In genomic region chr1:40514851-40515585, GRCm38 (mm10) we compare ENCODE assay signal across 11 mouse cellular contexts. TPM values are rescaled to one million over a fixed set of nuclear protein-coding genes. Genes with fewer than 3 reads are reported as not detected.
DNase-seq lines count a peak whose midpoint lies in the region; ATAC-seq lines count a peak whose summit lies in the region.
"Had no signal": no experiment of that assay in that cellular context is flagged by ENCODE, and none has a peak within 500 bp of the region (broad histone marks: within the 10 kb centered on the region; RNA-seq: fewer than 3 reads in every experiment).

Gene Il18rap, plus strand, starts transcription at chr1:40515362.

- peak; percentile 34 for DNase-seq in embryonic facial prominence, embryonic 11.5 days (ENCODE audit: low spot score)
- no peak for DNase-seq in embryonic facial prominence, embryonic 10.5 days (ENCODE audit: low spot score)
- DNase-seq in spleen, postnatal 36 days (ENCODE audit: low spot score in 2 of 2): peak; percentile 5 to 36
- no peak for DNase-seq in spleen, postnatal 10 days (ENCODE audit: low spot score in 2 of 2)
- DNase-seq in forebrain, embryonic 14.5 days (ENCODE audit: low spot score): peak; percentile 70
- DNase-seq in layer of hippocampus, adult 9-11 months: no peak
- DNase-seq in cerebellum, adult 11 months: no peak
- DNase-seq: adrenal gland, adult 2 months; kidney, adult 8-10 months; spleen, adult 18-20 months had no signal

- no peak within 1 kb of the TSS for H3K4me3 ChIP-seq in embryonic facial prominence, embryonic 11.5 days (ENCODE audit: low read depth, low read length)
- no peak within 1 kb of the TSS for H3K4me3 ChIP-seq in embryonic facial prominence, embryonic 10.5 days
- H3K4me3 ChIP-seq in forebrain, embryonic 14.5 days (ENCODE audit: low read depth, low read length): no peak within 1 kb of the TSS

- ATAC-seq in embryonic facial prominence, embryonic 11.5 days (replicated peaks; ENCODE audit: insufficient number of reproducible peaks, low FRiP score, low TSS enrichment, low read depth): no peak
- peak; percentile 61; the same call in 1 of the 2 replicates for ATAC-seq in forebrain, embryonic 14.5 days
- ATAC-seq in neutrophil, adult 5-6 weeks (ENCODE audit: extremely low read depth, insufficient number of reproducible peaks, low FRiP score, poor library complexity, severe bottlenecking): peak; percentile 74; the same call in 1 of the 2 replicates

- no peaks in the 10 kb centered on the region for H3K36me3 ChIP-seq in embryonic facial prominence, embryonic 11.5 days (replicated peaks; ENCODE audit: control insufficient read depth, insufficient read depth, low read depth, low read length)
- H3K36me3 ChIP-seq in embryonic facial prominence, embryonic 10.5 days (replicated peaks): no peaks in the 10 kb centered on the region
- H3K36me3 ChIP-seq in forebrain, embryonic 14.5 days (ENCODE audit: control insufficient read depth, insufficient read depth, low read length): no peaks in the 10 kb centered on the region

- H3K9me3 ChIP-seq in embryonic facial prominence, embryonic 11.5 days (replicated peaks; ENCODE audit: control insufficient read depth, low read length): no peaks in the 10 kb centered on the region
- H3K9me3 ChIP-seq in embryonic facial prominence, embryonic 10.5 days: no peaks in the 10 kb centered on the region
- H3K9me3 ChIP-seq in forebrain, embryonic 14.5 days (replicated peaks; ENCODE audit: control insufficient read depth, low read length): no peaks in the 10 kb centered on the region

- 26% methylated on average over 9 of the region's 9 CpGs for WGBS in embryonic facial prominence, embryonic 11.5 days
- WGBS in embryonic facial prominence, embryonic 10.5 days: 26% methylated on average over 9 of the region's 9 CpGs
- 5% methylated on average over 9 of the region's 9 CpGs for WGBS in forebrain, embryonic 14.5 days

- H3K4me1 ChIP-seq in embryonic facial prominence, embryonic 11.5 days (ENCODE audit: control insufficient read depth, insufficient read depth, low read length): no peaks in the 10 kb centered on the region
- H3K4me1 ChIP-seq in embryonic facial prominence, embryonic 10.5 days: peaks cover 5% of the 10 kb centered on the region
- H3K4me1 ChIP-seq in forebrain, embryonic 14.5 days (ENCODE audit: control insufficient read depth, insufficient read depth, low read length): 0 out of 2 replicates have a peak, but pooled peaks cover 3% of the 10 kb centered on the region

- no peaks in the 10 kb centered on the region for H3K27me3 ChIP-seq in embryonic facial prominence, embryonic 11.5 days (ENCODE audit: control insufficient read depth, insufficient read depth, low read length)
- no peaks in the 10 kb centered on the region for H3K27me3 ChIP-seq in embryonic facial prominence, embryonic 10.5 days (replicated peaks; ENCODE audit: low read depth, poor library complexity, severe bottlenecking)
- H3K27me3 ChIP-seq in forebrain, embryonic 14.5 days (replicated peaks; ENCODE audit: control insufficient read depth, insufficient read depth, low read length): no peaks in the 10 kb centered on the region

- H3K9ac ChIP-seq in embryonic facial prominence, embryonic 11.5 days (replicated peaks; ENCODE audit: low read length): no peak within 1 kb of the TSS
- H3K9ac ChIP-seq in forebrain, embryonic 14.5 days (ENCODE audit: low read length): no peak within 1 kb of the TSS

- no peak within 1 kb of the TSS for H3K27ac ChIP-seq in embryonic facial prominence, embryonic 11.5 days (replicated peaks; ENCODE audit: low read depth, low read length)
- H3K27ac ChIP-seq in embryonic facial prominence, embryonic 10.5 days (replicated peaks): no peak within 1 kb of the TSS
- H3K27ac ChIP-seq in forebrain, embryonic 14.5 days (ENCODE audit: low read depth, low read length): no peak within 1 kb of the TSS

- H3K4me2 ChIP-seq in embryonic facial prominence, embryonic 11.5 days (ENCODE audit: low read depth, low read length): no peak within 1 kb of the TSS
- no peak within 1 kb of the TSS; the same call in 1 of the 2 replicates for H3K4me2 ChIP-seq in forebrain, embryonic 14.5 days (ENCODE audit: low read length)

RNA-seq across cellular contexts. Expression of gene Il18rap, which starts in this region (rescaled TPM):
- polyA plus RNA-seq in embryonic facial prominence, embryonic 11.5 days (2014; fragmentation: Nextera tagmentation; extraction: Ambion mirVana): 0.14 and 0.29 TPM in 2 replicates
- polyA plus RNA-seq in embryonic facial prominence, embryonic 10.5 days (2016; fragmentation: Nextera tagmentation; extraction: Ambion mirVana): 0.11 and 0.20 TPM in 2 replicates
- polyA plus RNA-seq in forebrain, embryonic 14.5 days (2014; fragmentation: Nextera tagmentation; extraction: Ambion mirVana): 0.08 and 0.14 TPM in 2 replicates
- 144 and 170 TPM in 2 replicates for total RNA-seq in neutrophil, adult 5-6 weeks (2017)
- total RNA-seq: adrenal gland, adult 2 months had no signal
- polyA plus RNA-seq: adrenal gland, adult 2 months had no signal

Comparison
In these comparisons a context has a peak if more than half of its experiments do, and no peak if none do; other contexts are left out.
1. DNase-seq: peak in spleen, postnatal 36 days (2 of 2); none in embryonic facial prominence, embryonic 10.5 days (single experiment), spleen, postnatal 10 days (0 of 2), layer of hippocampus, adult 9-11 months (single experiment) and cerebellum, adult 11 months (single experiment).
2. Peak in DNase-seq in embryonic facial prominence, embryonic 11.5 days; RNA of the gene not detected or under 1 TPM.
3. Peak in DNase-seq and ATAC-seq in forebrain, embryonic 14.5 days; RNA of the gene not detected or under 1 TPM.